Mouse (Mus musculus) E14TG2a.4 (cell line): ENCODE measurements around the gene H60b.
"Not testable (repeated sequence)": the region's sequence is repeated elsewhere in the genome, so short reads cannot be mapped to it uniquely, and the experiment has no call there.

ENCODE experiments used
- H3K27me3 ChIP-seq: 2 replicates; pipeline ENCODE4 v1.6.1; 2014; ENCODE audit warnings: low read length, control low read depth; ENCODE audit not compliant: insufficient read depth
- H3K36me3 ChIP-seq: 2 replicates; pipeline ENCODE4 v1.6.1; 2014; ENCODE audit warnings: low read length, control low read depth; ENCODE audit not compliant: insufficient read depth
- H3K4me1 ChIP-seq: replicated peaks from 2 replicates; pipeline ENCODE4 v1.6.1; 2014; ENCODE audit warnings: low read depth, low read length, control low read depth
- H3K4me3 ChIP-seq: replicated peaks from 2 replicates; pipeline ENCODE4 v1.5.1; 2014; ENCODE audit warnings: mild to moderate bottlenecking, low read length
- H3K9me3 ChIP-seq: 2 replicates; pipeline ENCODE4 v1.6.1; 2014; ENCODE audit warnings: low read length, control low read depth
- CTCF ChIP-seq: conservative IDR thresholded peaks from 2 replicates; pipeline ENCODE4 v1.5.1; 2014; ENCODE audit warnings: low read length

The H60b gene

GRCm38 (mm10) chr10:22172431-22173334 lies 14.3 kb downstream of the H60b start:
- not testable (repeated sequence) for H3K4me1 ChIP-seq, H3K4me3 ChIP-seq, H3K9me3 ChIP-seq, H3K27me3 ChIP-seq, H3K36me3 ChIP-seq

GRCm38 (mm10) chr10:22173335-22174189 lies 15.2 kb downstream of the H60b start:
- not testable (repeated sequence) for H3K4me1 ChIP-seq, H3K27me3 ChIP-seq, H3K36me3 ChIP-seq, H3K4me3 ChIP-seq, H3K9me3 ChIP-seq

- H3K27me3 ChIP-seq, H3K9me3 ChIP-seq, H3K4me3 ChIP-seq, H3K36me3 ChIP-seq, H3K4me1 ChIP-seq: not testable (repeated sequence)
Measured at GRCm38 (mm10) chr10:22174190-22174487, 15.8 kb downstream of the H60b start.

GRCm38 (mm10) chr10:22176515-22176914 lies 18.1 kb downstream of the H60b start:
- H3K4me3 ChIP-seq, H3K9me3 ChIP-seq, H3K4me1 ChIP-seq, H3K27me3 ChIP-seq, H3K36me3 ChIP-seq: not testable (repeated sequence)

- H3K9me3 ChIP-seq, H3K27me3 ChIP-seq, H3K4me1 ChIP-seq, H3K36me3 ChIP-seq, H3K4me3 ChIP-seq: not testable (repeated sequence)
Measured at GRCm38 (mm10) chr10:22191035-22191434, 32.6 kb downstream of the H60b start.

DNA sequence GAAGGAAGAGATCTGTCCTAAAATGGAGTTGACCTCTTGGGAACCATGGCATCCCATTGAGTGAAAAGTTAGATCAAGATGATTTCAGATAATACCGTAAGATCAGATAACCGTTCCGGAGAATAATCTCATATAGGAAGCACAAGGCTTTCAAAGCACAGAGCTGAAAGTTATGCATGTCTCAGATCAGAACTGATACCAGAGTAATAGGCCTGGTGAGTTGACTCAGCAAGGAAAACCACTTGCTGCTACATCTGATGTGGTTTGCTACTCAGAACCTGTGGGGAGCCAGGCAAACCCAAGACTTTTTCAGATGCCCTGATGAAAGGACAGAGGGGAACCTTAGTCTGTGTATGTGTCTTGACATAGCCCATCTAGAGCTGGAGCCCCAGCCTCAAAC lies 43.0 kb downstream of the H60b start:
- H3K4me1 ChIP-seq, H3K9me3 ChIP-seq, H3K27me3 ChIP-seq, H3K4me3 ChIP-seq, H3K36me3 ChIP-seq: not testable (repeated sequence)

- not testable (repeated sequence) for H3K27me3 ChIP-seq, H3K9me3 ChIP-seq, H3K36me3 ChIP-seq, H3K4me3 ChIP-seq, H3K4me1 ChIP-seq
Measured at GRCm38 (mm10) chr10:22202784-22203583, 44.6 kb downstream of the H60b start.

DNA sequence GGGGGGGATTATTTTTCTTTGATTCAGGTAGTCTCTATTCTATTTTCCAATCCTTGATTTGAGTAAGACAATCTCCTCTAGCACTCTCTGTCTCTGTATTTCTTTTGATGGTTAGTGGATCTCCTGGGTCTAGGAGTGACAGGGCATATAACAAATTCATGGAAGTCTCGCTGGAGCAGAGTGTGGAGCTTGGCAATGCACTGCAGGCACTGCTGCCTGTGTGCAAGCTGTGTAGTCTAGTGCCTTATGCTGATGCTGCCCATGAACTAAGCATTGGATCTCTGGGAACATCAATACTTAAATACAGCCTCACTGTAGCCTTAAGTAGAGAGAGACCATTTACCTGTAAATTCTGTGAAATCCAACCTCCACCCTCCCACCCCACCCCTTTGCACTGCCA lies 48.1 kb downstream of the H60b start:
- H3K36me3 ChIP-seq, H3K4me3 ChIP-seq, H3K27me3 ChIP-seq, H3K4me1 ChIP-seq, H3K9me3 ChIP-seq: not testable (repeated sequence)

DNA sequence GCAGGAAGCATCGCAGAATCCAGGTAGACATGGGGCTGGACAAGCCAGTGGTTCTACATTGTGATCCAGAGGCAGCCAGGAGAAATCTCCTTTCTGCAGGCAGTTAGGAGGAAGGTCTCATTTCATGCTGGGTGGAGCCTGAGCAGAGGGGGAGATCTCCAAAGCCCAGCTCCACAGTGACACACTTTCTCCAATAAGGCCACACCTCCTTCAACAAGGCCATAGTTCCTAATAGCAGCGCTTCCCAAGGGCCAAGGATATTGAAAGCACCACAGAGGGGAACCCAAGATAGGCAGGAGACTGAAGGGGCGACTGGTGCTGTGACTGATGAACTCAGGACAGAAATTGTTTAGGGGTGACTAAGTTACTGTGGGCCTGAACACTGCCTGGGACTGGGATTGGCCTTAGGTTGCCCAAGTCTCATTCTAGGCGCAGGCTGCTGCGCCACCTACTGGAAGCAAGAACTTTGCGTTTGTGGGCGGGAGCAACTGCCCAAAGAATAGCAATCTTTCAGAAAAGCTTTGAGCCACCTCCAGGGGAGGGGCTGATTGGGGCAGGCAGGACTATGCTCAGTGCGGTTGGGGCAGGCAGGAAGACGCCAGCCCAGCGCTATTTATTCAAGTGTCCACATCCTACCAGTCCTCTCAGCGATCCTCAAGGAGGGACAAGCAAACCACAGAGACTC lies 53.8 kb downstream of the H60b start:
- not testable (repeated sequence) for H3K9me3 ChIP-seq, H3K36me3 ChIP-seq, H3K27me3 ChIP-seq, H3K4me3 ChIP-seq, H3K4me1 ChIP-seq
- TF ChIP-seq CTCF: peak; percentile 47

DNA sequence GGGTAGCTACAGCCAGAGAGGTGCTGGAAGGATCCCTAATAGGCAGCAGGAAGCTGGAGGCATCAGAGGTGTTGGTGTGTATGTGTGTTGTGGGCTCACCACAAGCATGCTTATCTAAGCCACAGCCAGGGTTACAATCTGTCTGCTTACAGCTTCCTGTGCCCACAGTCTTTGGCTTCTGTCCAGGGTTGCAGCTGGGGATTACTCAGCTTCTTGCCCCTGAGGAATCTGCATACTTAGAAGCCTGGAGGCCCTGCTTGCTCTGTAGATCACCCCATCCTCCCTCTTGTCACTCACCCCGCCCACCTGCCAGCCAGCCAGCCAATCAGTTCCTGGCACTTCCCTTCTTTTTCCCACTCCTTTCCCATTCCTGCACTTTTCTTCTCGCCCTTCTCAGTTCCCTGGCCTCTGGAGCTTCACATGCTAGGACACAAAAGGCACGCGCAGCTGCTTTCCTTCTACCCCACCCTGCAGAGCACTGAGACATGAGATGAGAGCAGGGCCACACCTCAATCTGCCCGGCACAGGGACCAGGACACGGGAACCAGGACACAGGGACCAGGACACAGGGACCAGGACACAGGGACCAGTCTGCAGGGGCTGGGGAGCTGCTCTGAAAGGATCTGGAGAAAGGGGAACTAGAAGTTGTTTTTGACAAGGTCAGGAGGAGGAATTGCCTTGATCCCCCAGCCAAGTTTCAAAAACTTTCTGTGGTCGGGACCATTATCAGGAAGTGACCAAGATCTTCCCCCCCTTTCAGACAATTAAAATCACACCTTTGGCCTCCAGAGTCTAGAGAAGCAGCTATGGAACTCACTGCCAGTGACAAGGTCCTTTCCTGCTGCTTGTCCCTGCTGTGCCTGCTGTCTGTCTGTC lies 65.3 kb downstream of the H60b start:
- H3K27me3 ChIP-seq, H3K36me3 ChIP-seq, H3K9me3 ChIP-seq, H3K4me1 ChIP-seq, H3K4me3 ChIP-seq: not testable (repeated sequence)
